Mouse (Mus musculus) erythroblast, embryonic 14.5 days (primary cell): ENCODE results near the gene Tns1.

Experiments used
- GATA1 ChIP-seq: IDR thresholded peaks from 2 replicates; pipeline ENCODE4 v1.6.1; 2012; ENCODE audit warnings: low read length, inconsistent platforms, mixed read lengths
- TAL1 ChIP-seq: IDR thresholded peaks from 3 replicates; pipeline ENCODE4 v1.6.1; 2012; ENCODE audit warnings: low read length, inconsistent platforms, mixed read lengths

DNA sequence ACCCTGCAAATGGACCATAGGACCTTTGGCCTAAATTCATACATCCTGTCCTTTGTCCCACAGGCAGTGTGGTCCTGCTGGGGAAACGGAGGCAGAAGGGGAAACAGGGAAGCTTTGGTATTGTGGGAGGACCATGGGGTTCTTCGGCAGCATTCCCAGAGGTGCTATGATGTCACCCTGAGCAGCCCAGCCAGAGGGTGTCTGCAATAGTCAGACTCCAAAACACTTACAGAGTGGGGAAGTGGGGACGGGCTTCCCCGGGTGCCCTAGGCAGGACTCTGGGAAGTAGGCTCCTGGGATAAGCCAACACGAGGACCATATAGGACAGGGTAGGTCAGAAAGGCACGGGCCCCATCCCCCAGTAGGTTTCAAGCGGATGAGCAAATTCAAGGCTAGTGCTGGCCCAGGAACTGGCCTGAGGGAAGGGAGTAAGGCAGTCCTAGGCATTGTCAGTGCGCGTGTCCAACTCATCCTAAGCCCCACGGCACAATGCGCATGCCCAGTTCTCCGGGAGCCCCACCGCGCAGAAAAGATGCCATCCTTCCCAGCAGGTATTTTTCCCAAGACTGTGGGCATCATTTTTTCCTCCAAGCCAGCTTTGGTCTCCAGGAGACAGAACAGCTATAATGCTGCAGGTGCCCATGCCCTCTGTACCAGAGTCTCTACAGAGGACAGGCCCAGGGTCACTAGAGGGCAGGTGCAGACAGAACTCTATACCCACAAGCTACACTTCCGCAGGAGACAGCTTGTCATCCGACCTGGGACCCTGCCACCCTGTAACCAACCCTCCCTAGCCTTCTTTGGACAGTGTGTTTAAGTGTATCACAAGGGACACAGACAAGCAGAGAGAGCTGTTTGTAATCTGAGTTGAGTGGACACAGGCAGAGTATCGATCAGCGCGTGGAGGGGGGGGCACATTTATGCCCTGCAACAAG is 210.9 kb downstream of the Tns1 start:
- TF ChIP-seq TAL1 = no peak
- no peak for TF ChIP-seq GATA1
